9 mouse cellular contexts compared by ENCODE assay signal in genomic region chr15:5241304-5242201, GRCm38 (mm10). TPM values are rescaled to one million over a fixed set of nuclear protein-coding genes. Genes with fewer than 3 reads are reported as not detected.
DNase-seq lines count a peak whose midpoint lies in the region; ATAC-seq lines count a peak whose summit lies in the region.
"Had no signal": no experiment of that assay in that cellular context is flagged by ENCODE, and none has a peak within 500 bp of the region (broad histone marks: within the 10 kb centered on the region; RNA-seq: fewer than 3 reads in every experiment).

No protein-coding gene starts in this region.

- DNase-seq in cerebellum, postnatal 10 days: peak; percentile 51 to 54
- no peak for DNase-seq in cerebellum, postnatal 25 days
- peak; percentile 64 for DNase-seq in MEL-GATA-1-ER (ENCODE audit: extremely low read depth, low read depth)
- peak; percentile 68 for DNase-seq in forebrain, embryonic 11.5 days (ENCODE audit: low spot score)
- DNase-seq in heart, postnatal 4 days: peak; percentile 54
- peak; percentile 74 for DNase-seq in liver, embryonic 11.5 days (ENCODE audit: low spot score)
- DNase-seq in neural tube, embryonic 10.5 days (ENCODE audit: extremely low spot score, low spot score): peak; percentile 59
- no peak for DNase-seq in frontal cortex, postnatal 25 days (ENCODE audit: low spot score in 2 of 2)

- no peak overlapping the region for H3K27ac ChIP-seq in forebrain, embryonic 11.5 days (ENCODE audit: low read depth, low read length)
- peak overlapping the region; percentile 19; the same call in 1 of the 2 replicates for H3K27ac ChIP-seq in liver, embryonic 11.5 days (ENCODE audit: low read depth, low read length)

- ATAC-seq in forebrain, embryonic 11.5 days (replicated peaks; ENCODE audit: low FRiP score): 0 out of 2 replicates have a peak, but pooled peaks have one; percentile 35
- ATAC-seq in liver, embryonic 11.5 days (replicated peaks; ENCODE audit: low FRiP score): peak; percentile 50
- ATAC-seq: Patski had no signal

- H3K27me3 ChIP-seq in forebrain, embryonic 11.5 days (ENCODE audit: control insufficient read depth, insufficient read depth, low read length): peaks cover 35% of the 10 kb centered on the region
- H3K27me3 ChIP-seq in liver, embryonic 11.5 days (replicated peaks; ENCODE audit: control insufficient read depth, insufficient read depth, low read length): peaks cover 22% of the 10 kb centered on the region
- H3K27me3 ChIP-seq: Patski had no signal

- H3K36me3 ChIP-seq in forebrain, embryonic 11.5 days (ENCODE audit: control insufficient read depth, insufficient read depth, low read length): no peaks in the 10 kb centered on the region
- no peaks in the 10 kb centered on the region for H3K36me3 ChIP-seq in liver, embryonic 11.5 days (ENCODE audit: control insufficient read depth, insufficient read depth, low read length)

- peak overlapping the region; percentile 80 for H3K4me2 ChIP-seq in forebrain, embryonic 11.5 days (ENCODE audit: low read depth, low read length, severe bottlenecking)
- peak overlapping the region; percentile 100 for H3K4me2 ChIP-seq in liver, embryonic 11.5 days

- WGBS in forebrain, embryonic 11.5 days: 16% methylated on average over 12 of the region's 12 CpGs
- WGBS in liver, embryonic 11.5 days: 19% methylated on average over 12 of the region's 12 CpGs

- H3K9ac ChIP-seq in forebrain, embryonic 11.5 days (ENCODE audit: low read length): peak overlapping the region; percentile 44
- H3K9ac ChIP-seq in liver, embryonic 11.5 days (ENCODE audit: low read depth, low read length): peak overlapping the region; percentile 61

- peak overlapping the region; percentile 40 for H3K4me3 ChIP-seq in forebrain, embryonic 11.5 days (ENCODE audit: low read depth, low read length)
- H3K4me3 ChIP-seq in liver, embryonic 11.5 days (ENCODE audit: low read depth, low read length): peak overlapping the region; percentile 73

- peaks cover 6% of the 10 kb centered on the region; the same call in 1 of the 2 replicates for H3K4me1 ChIP-seq in forebrain, embryonic 11.5 days (replicated peaks; ENCODE audit: control insufficient read depth, insufficient read depth, low read length)
- peaks cover 29% of the 10 kb centered on the region for H3K4me1 ChIP-seq in liver, embryonic 11.5 days (replicated peaks; ENCODE audit: control insufficient read depth, insufficient read depth, low read length)

- no peaks in the 10 kb centered on the region; the same call in 1 of the 2 replicates for H3K9me3 ChIP-seq in forebrain, embryonic 11.5 days (ENCODE audit: control insufficient read depth, low read length)
- H3K9me3 ChIP-seq in liver, embryonic 11.5 days (ENCODE audit: control insufficient read depth, low read length): no peaks in the 10 kb centered on the region

RNA-seq across cellular contexts. Expression of gene Ptger4, which starts 2.4 kb away (rescaled TPM):
- polyA plus RNA-seq in forebrain, embryonic 11.5 days (2014; fragmentation: Nextera tagmentation; extraction: Ambion mirVana): 0.73 and 1.1 TPM in 2 replicates
- 1 to 10 TPM; 5.9 to 6.1 TPM for total RNA-seq in heart, postnatal 4 days (2021)
- polyA plus RNA-seq in liver, embryonic 11.5 days (2014; fragmentation: Nextera tagmentation; extraction: Ambion mirVana): 5.1 and 5.8 TPM in 2 replicates

RNA-seq across cellular contexts. Expression of gene Ttc33, which starts 56.2 kb away (rescaled TPM):
- 34.0 and 37.9 TPM in 2 replicates for polyA plus RNA-seq in forebrain, embryonic 11.5 days (2014; fragmentation: Nextera tagmentation; extraction: Ambion mirVana)
- total RNA-seq in heart, postnatal 4 days (2021): 10 to 100 TPM; 20.8 to 24.8 TPM
- 29.2 and 32.3 TPM in 2 replicates for polyA plus RNA-seq in liver, embryonic 11.5 days (2014; fragmentation: Nextera tagmentation; extraction: Ambion mirVana)

Comparison
In these comparisons a context has a peak if more than half of its experiments do, and no peak if none do; other contexts are left out.
1. DNase-seq: peak in cerebellum, postnatal 10 days (2 of 2), MEL-GATA-1-ER (single experiment), forebrain, embryonic 11.5 days (single experiment), heart, postnatal 4 days (single experiment), liver, embryonic 11.5 days (single experiment) and neural tube, embryonic 10.5 days (single experiment); none in cerebellum, postnatal 25 days (0 of 2) and frontal cortex, postnatal 25 days (0 of 2).